Mouse (Mus musculus): ENCODE results near the gene Gm49342. TPM values are rescaled to one million over a fixed set of nuclear protein-coding genes. Genes with fewer than 3 reads are reported as not detected.
A peak's percentile ranks its signal among the peaks of the same experiment; 100 is the strongest.
"Not testable (repeated sequence)": the region's sequence is repeated elsewhere in the genome, so short reads cannot be mapped to it uniquely, and the experiment has no call there.

Gene Gm49342
- polyA plus RNA-seq, 1 experiment from 2014 or later, result not detected

GRCm38 (mm10) chr14:50904828-50905129, 39.5 kb upstream of the Gm49342 start:
- no peak overlapping the region for H3K27ac ChIP-seq (ENCODE audit: low read length)
- H3K4me3 ChIP-seq (ENCODE audit: low read depth, low read length), result no peak overlapping the region
- no peaks in the 10 kb centered on the region for H3K27me3 ChIP-seq (ENCODE audit: control insufficient read depth, insufficient read depth, low read length)
- H3K4me1 ChIP-seq (ENCODE audit: control insufficient read depth, insufficient read depth, low read length), result no peaks in the 10 kb centered on the region
- no peak overlapping the region for H3K9ac ChIP-seq (replicated peaks; ENCODE audit: low read depth, low read length)
- no peaks in the 10 kb centered on the region for H3K36me3 ChIP-seq (ENCODE audit: control insufficient read depth, insufficient read depth, low read length)
- no peak for ATAC-seq (ENCODE audit: insufficient number of reproducible peaks, insufficient read depth, low FRiP score, low read depth)
- no peaks in the 10 kb centered on the region for H3K9me3 ChIP-seq (ENCODE audit: control insufficient read depth, low read depth, low read length)
- WGBS, result 87% methylated on average over 4 of the region's 4 CpGs
- H3K4me2 ChIP-seq (replicated peaks; ENCODE audit: low read depth, low read length), result no peak overlapping the region

- not testable (repeated sequence) for H3K9ac ChIP-seq (replicated peaks; ENCODE audit: low read depth, low read length); ATAC-seq (ENCODE audit: insufficient number of reproducible peaks, insufficient read depth, low FRiP score, low read depth); H3K36me3 ChIP-seq (ENCODE audit: control insufficient read depth, insufficient read depth, low read length); H3K27me3 ChIP-seq (ENCODE audit: control insufficient read depth, insufficient read depth, low read length); H3K4me2 ChIP-seq (replicated peaks; ENCODE audit: low read depth, low read length); H3K4me3 ChIP-seq (ENCODE audit: low read depth, low read length); H3K27ac ChIP-seq (ENCODE audit: low read length); H3K9me3 ChIP-seq (ENCODE audit: control insufficient read depth, low read depth, low read length); H3K4me1 ChIP-seq (ENCODE audit: control insufficient read depth, insufficient read depth, low read length)
Observed at GRCm38 (mm10) chr14:50905327-50905726, 39.0 kb upstream of the Gm49342 start.

GRCm38 (mm10) chr14:50908126-50908525, 36.2 kb upstream of the Gm49342 start:
- Histone ChIP-seq H3K36me3 (ENCODE audit: control insufficient read depth, insufficient read depth, low read length) (peaks cover 10% of the 10 kb centered on the region), H3K27ac (ENCODE audit: low read length) (no peak overlapping the region), H3K27me3 (ENCODE audit: control insufficient read depth, insufficient read depth, low read length) (no peaks in the 10 kb centered on the region), H3K9me3 (ENCODE audit: control insufficient read depth, low read depth, low read length) (no peaks in the 10 kb centered on the region), H3K4me3 (ENCODE audit: low read depth, low read length) (no peak overlapping the region), H3K9ac (replicated peaks; ENCODE audit: low read depth, low read length) (no peak overlapping the region), H3K4me2 (replicated peaks; ENCODE audit: low read depth, low read length) (no peak overlapping the region), H3K4me1 (ENCODE audit: control insufficient read depth, insufficient read depth, low read length) (no peaks in the 10 kb centered on the region)
- 72% methylated on average over 4 of the region's 4 CpGs for WGBS
- ATAC-seq (ENCODE audit: insufficient number of reproducible peaks, insufficient read depth, low FRiP score, low read depth), result no peak

GRCm38 (mm10) chr14:50911356-50911755, 33.0 kb upstream of the Gm49342 start:
- peaks cover 20% of the 10 kb centered on the region for H3K36me3 ChIP-seq (ENCODE audit: control insufficient read depth, insufficient read depth, low read length)

GRCm38 (mm10) chr14:50923437-50923836, 20.9 kb upstream of the Gm49342 start:
- H3K27ac ChIP-seq (ENCODE audit: low read length); H3K27me3 ChIP-seq (ENCODE audit: control insufficient read depth, insufficient read depth, low read length); H3K9me3 ChIP-seq (ENCODE audit: control insufficient read depth, low read depth, low read length); ATAC-seq (ENCODE audit: insufficient number of reproducible peaks, insufficient read depth, low FRiP score, low read depth): not testable (repeated sequence)
- 79% methylated on average over 1 of the region's 1 CpGs for WGBS
- Histone ChIP-seq H3K4me3 (ENCODE audit: low read depth, low read length) (peak overlapping the region; percentile 82), H3K36me3 (ENCODE audit: control insufficient read depth, insufficient read depth, low read length) (peaks cover 24% of the 10 kb centered on the region), H3K4me1 (ENCODE audit: control insufficient read depth, insufficient read depth, low read length) (peaks cover 13% of the 10 kb centered on the region), H3K4me2 (replicated peaks; ENCODE audit: low read depth, low read length) (peak overlapping the region; percentile 45), H3K9ac (replicated peaks; ENCODE audit: low read depth, low read length) (peak overlapping the region; percentile 72; the same call in 1 of the 2 replicates)

More at GRCm38 (mm10) chr14:50911356-50911755, 33.0 kb upstream of the Gm49342 start:
- no peak overlapping the region for H3K4me2 ChIP-seq (replicated peaks; ENCODE audit: low read depth, low read length)
- no peaks in the 10 kb centered on the region for H3K27me3 ChIP-seq (ENCODE audit: control insufficient read depth, insufficient read depth, low read length)
- H3K9me3 ChIP-seq (ENCODE audit: control insufficient read depth, low read depth, low read length), result no peaks in the 10 kb centered on the region
- no peak overlapping the region for H3K27ac ChIP-seq (ENCODE audit: low read length)
- H3K4me1 ChIP-seq (ENCODE audit: control insufficient read depth, insufficient read depth, low read length), result no peaks in the 10 kb centered on the region
- H3K9ac ChIP-seq (replicated peaks; ENCODE audit: low read depth, low read length), result no peak overlapping the region
- 52% methylated on average over 3 of the region's 3 CpGs for WGBS
- no peak overlapping the region for H3K4me3 ChIP-seq (ENCODE audit: low read depth, low read length)
- no peak for ATAC-seq (ENCODE audit: insufficient number of reproducible peaks, insufficient read depth, low FRiP score, low read depth)

- H3K27me3 ChIP-seq (ENCODE audit: control insufficient read depth, insufficient read depth, low read length), result no peaks in the 10 kb centered on the region
- H3K4me1 ChIP-seq (ENCODE audit: control insufficient read depth, insufficient read depth, low read length), result peaks cover 15% of the 10 kb centered on the region
- peak within 1 kb of the TSS; percentile 86 for H3K4me2 ChIP-seq (replicated peaks; ENCODE audit: low read depth, low read length)
- WGBS, result under 1% methylated on average over 57 of the region's 57 CpGs
- peak; percentile 96 for ATAC-seq (ENCODE audit: insufficient number of reproducible peaks, insufficient read depth, low FRiP score, low read depth)
- peak within 1 kb of the TSS; percentile 91 for H3K27ac ChIP-seq (ENCODE audit: low read length)
- H3K36me3 ChIP-seq (ENCODE audit: control insufficient read depth, insufficient read depth, low read length), result peaks cover 27% of the 10 kb centered on the region
- H3K4me3 ChIP-seq (ENCODE audit: low read depth, low read length), result peak within 1 kb of the TSS; percentile 82
- H3K9ac ChIP-seq (replicated peaks; ENCODE audit: low read depth, low read length), result peak within 1 kb of the TSS; percentile 72
- H3K9me3 ChIP-seq (ENCODE audit: control insufficient read depth, low read depth, low read length), result no peaks in the 10 kb centered on the region
Observed at GRCm38 (mm10) chr14:50924281-50925064, 19.8 kb upstream of the Gm49342 start, which contains the start of the genes Osgep and Apex1. TSS of gene Osgep (minus strand) at chr14:50924893. TSS of gene Apex1 (plus strand) at chr14:50924968.

GRCm38 (mm10) chr14:50925111-50925920, 19.0 kb upstream of the Gm49342 start:
- 2% methylated on average over 35 of the region's 38 CpGs for WGBS
- Histone ChIP-seq H3K4me1 (ENCODE audit: control insufficient read depth, insufficient read depth, low read length) (peaks cover 22% of the 10 kb centered on the region), H3K9me3 (ENCODE audit: control insufficient read depth, low read depth, low read length) (no peaks in the 10 kb centered on the region), H3K27me3 (ENCODE audit: control insufficient read depth, insufficient read depth, low read length) (no peaks in the 10 kb centered on the region), H3K4me2 (replicated peaks; ENCODE audit: low read depth, low read length) (peak overlapping the region; percentile 86), H3K36me3 (ENCODE audit: control insufficient read depth, insufficient read depth, low read length) (peaks cover 27% of the 10 kb centered on the region), H3K4me3 (ENCODE audit: low read depth, low read length) (peak overlapping the region; percentile 82), H3K27ac (ENCODE audit: low read length) (peak overlapping the region; percentile 91), H3K9ac (replicated peaks; ENCODE audit: low read depth, low read length) (peak overlapping the region; percentile 72)
- ATAC-seq (ENCODE audit: insufficient number of reproducible peaks, insufficient read depth, low FRiP score, low read depth), result peak; percentile 10; the same call in 1 of the 2 replicates

- WGBS, result 71% methylated on average over 3 of the region's 3 CpGs
- Histone ChIP-seq H3K27me3 (ENCODE audit: control insufficient read depth, insufficient read depth, low read length) (no peaks in the 10 kb centered on the region), H3K4me3 (ENCODE audit: low read depth, low read length) (no peak overlapping the region), H3K4me2 (replicated peaks; ENCODE audit: low read depth, low read length) (no peak overlapping the region), H3K9ac (replicated peaks; ENCODE audit: low read depth, low read length) (no peak overlapping the region), H3K27ac (ENCODE audit: low read length) (no peak overlapping the region), H3K9me3 (ENCODE audit: control insufficient read depth, low read depth, low read length) (no peaks in the 10 kb centered on the region), H3K4me1 (ENCODE audit: control insufficient read depth, insufficient read depth, low read length) (peaks cover 22% of the 10 kb centered on the region), H3K36me3 (ENCODE audit: control insufficient read depth, insufficient read depth, low read length) (peaks cover 27% of the 10 kb centered on the region)
- ATAC-seq (ENCODE audit: insufficient number of reproducible peaks, insufficient read depth, low FRiP score, low read depth), result no peak
Observed at GRCm38 (mm10) chr14:50927366-50927765, 17.0 kb upstream of the Gm49342 start.

All from stomach, embryonic 14.5 days (tissue).